Mouse (Mus musculus): ENCODE data around the gene Fkbp4. TPM values are rescaled to one million over a fixed set of nuclear protein-coding genes. Genes with fewer than 3 reads are reported as not detected.
A peak's percentile ranks its signal among the peaks of the same experiment; 100 is the strongest.

The Fkbp4 gene
- 295 and 300 TPM in 2 replicates for polyA plus RNA-seq (2014; fragmentation: Nextera tagmentation; extraction: Ambion mirVana)

- WGBS = 0% methylated on average over 32 of the region's 67 CpGs
- peak; percentile 97 for DNase-seq (ENCODE audit: low spot score)
- H3K27me3 ChIP-seq (replicated peaks; ENCODE audit: control insufficient read depth, insufficient read depth, low read length) = no peaks in the 10 kb centered on the region
- peak within 1 kb of the TSS; percentile 94 for H3K27ac ChIP-seq (replicated peaks; ENCODE audit: low read depth, low read length)
- peaks cover 33% of the 10 kb centered on the region for H3K36me3 ChIP-seq (ENCODE audit: control insufficient read depth, insufficient read depth, low read length)
- H3K4me2 ChIP-seq (ENCODE audit: low read depth, low read length) = peak within 1 kb of the TSS; percentile 81
- peak within 1 kb of the TSS; percentile 99 for H3K4me3 ChIP-seq (ENCODE audit: low read depth, low read length)
- H3K9me3 ChIP-seq (ENCODE audit: control insufficient read depth, low read length) = no peaks in the 10 kb centered on the region
- peak; percentile 97 for ATAC-seq (ENCODE audit: low read depth)
- H3K4me1 ChIP-seq (ENCODE audit: control insufficient read depth, insufficient read depth, low read length) = peaks cover 8% of the 10 kb centered on the region; the same call in 1 of the 2 replicates
- H3K9ac ChIP-seq (ENCODE audit: low read depth, low read length) = peak within 1 kb of the TSS; percentile 97
These were observed at the start of gene Fkbp4 for GRCm38 (mm10) chr6:128438317-128438870. Gene Fkbp4, minus strand, starts transcription at chr6:128438677.

- no peak overlapping the region for H3K9ac ChIP-seq (ENCODE audit: low read depth, low read length)
- H3K4me2 ChIP-seq (ENCODE audit: low read depth, low read length) = no peak overlapping the region
- no peak overlapping the region for H3K27ac ChIP-seq (replicated peaks; ENCODE audit: low read depth, low read length)
- DNase-seq (ENCODE audit: low spot score) (no peak), ATAC-seq (ENCODE audit: low read depth) (no peak)
- no peaks in the 10 kb centered on the region for H3K9me3 ChIP-seq (ENCODE audit: control insufficient read depth, low read length)
- no peak overlapping the region for H3K4me3 ChIP-seq (ENCODE audit: low read depth, low read length)
- H3K27me3 ChIP-seq (replicated peaks; ENCODE audit: control insufficient read depth, insufficient read depth, low read length) = no peaks in the 10 kb centered on the region
- H3K4me1 ChIP-seq (ENCODE audit: control insufficient read depth, insufficient read depth, low read length) = no peaks in the 10 kb centered on the region
- 89% methylated on average over 11 of the region's 11 CpGs for WGBS
- H3K36me3 ChIP-seq (ENCODE audit: control insufficient read depth, insufficient read depth, low read length) = no peaks in the 10 kb centered on the region
These were observed 49.3 kb upstream of the Fkbp4 start for GRCm38 (mm10) chr6:128487736-128488135.

GRCm38 (mm10) chr6:128479463-128480454, 41.3 kb upstream of the Fkbp4 start:
- H3K9ac ChIP-seq (ENCODE audit: low read depth, low read length) = peak overlapping the region; percentile 37; the same call in 1 of the 2 replicates
- H3K4me2 ChIP-seq (ENCODE audit: low read depth, low read length) = peak overlapping the region; percentile 24
- H3K9me3 ChIP-seq (ENCODE audit: control insufficient read depth, low read length) = no peaks in the 10 kb centered on the region
- 17% methylated on average over 24 of the region's 26 CpGs for WGBS
- H3K27me3 ChIP-seq (replicated peaks; ENCODE audit: control insufficient read depth, insufficient read depth, low read length) = no peaks in the 10 kb centered on the region
- H3K4me1 ChIP-seq (ENCODE audit: control insufficient read depth, insufficient read depth, low read length) = no peaks in the 10 kb centered on the region
- H3K4me3 ChIP-seq (ENCODE audit: low read depth, low read length) = peak overlapping the region; percentile 6; the same call in 1 of the 2 replicates
- no peaks in the 10 kb centered on the region for H3K36me3 ChIP-seq (ENCODE audit: control insufficient read depth, insufficient read depth, low read length)
- DNase-seq (ENCODE audit: low spot score) (peak; percentile 93), ATAC-seq (ENCODE audit: low read depth) (peak; percentile 91)
- no peak overlapping the region for H3K27ac ChIP-seq (replicated peaks; ENCODE audit: low read depth, low read length)

- H3K4me1 ChIP-seq (ENCODE audit: control insufficient read depth, insufficient read depth, low read length) = no peaks in the 10 kb centered on the region
- no peaks in the 10 kb centered on the region for H3K9me3 ChIP-seq (ENCODE audit: control insufficient read depth, low read length)
- DNase-seq (ENCODE audit: low spot score) (peak; percentile 62), ATAC-seq (ENCODE audit: low read depth) (no peak)
- no peaks in the 10 kb centered on the region for H3K27me3 ChIP-seq (replicated peaks; ENCODE audit: control insufficient read depth, insufficient read depth, low read length)
- H3K9ac ChIP-seq (ENCODE audit: low read depth, low read length) = no peak overlapping the region
- no peak overlapping the region for H3K27ac ChIP-seq (replicated peaks; ENCODE audit: low read depth, low read length)
- no peaks in the 10 kb centered on the region for H3K36me3 ChIP-seq (ENCODE audit: control insufficient read depth, insufficient read depth, low read length)
- no peak overlapping the region for H3K4me2 ChIP-seq (ENCODE audit: low read depth, low read length)
- H3K4me3 ChIP-seq (ENCODE audit: low read depth, low read length) = no peak overlapping the region
- 8% methylated on average over 4 of the region's 4 CpGs for WGBS
These were observed 39.0 kb upstream of the Fkbp4 start for GRCm38 (mm10) chr6:128477495-128477894.

GRCm38 (mm10) chr6:128474112-128474511, 35.6 kb upstream of the Fkbp4 start:
- DNase-seq (ENCODE audit: low spot score) = no peak
- H3K27ac ChIP-seq (replicated peaks; ENCODE audit: low read depth, low read length) = no peak overlapping the region
- H3K27me3 ChIP-seq (replicated peaks; ENCODE audit: control insufficient read depth, insufficient read depth, low read length) = no peaks in the 10 kb centered on the region
- H3K9me3 ChIP-seq (ENCODE audit: control insufficient read depth, low read length) = no peaks in the 10 kb centered on the region
- H3K36me3 ChIP-seq (ENCODE audit: control insufficient read depth, insufficient read depth, low read length) = no peaks in the 10 kb centered on the region
- no peak overlapping the region for H3K4me3 ChIP-seq (ENCODE audit: low read depth, low read length)
- 88% methylated on average over 6 of the region's 6 CpGs for WGBS
- no peak overlapping the region for H3K9ac ChIP-seq (ENCODE audit: low read depth, low read length)
- no peaks in the 10 kb centered on the region for H3K4me1 ChIP-seq (ENCODE audit: control insufficient read depth, insufficient read depth, low read length)
- no peak for ATAC-seq (ENCODE audit: low read depth)
- no peak overlapping the region for H3K4me2 ChIP-seq (ENCODE audit: low read depth, low read length)

- Histone ChIP-seq H3K9me3 (ENCODE audit: control insufficient read depth, low read length) (no peaks in the 10 kb centered on the region), H3K4me2 (ENCODE audit: low read depth, low read length) (0 out of 2 replicates have a peak overlapping the region, but pooled peaks have one; percentile 29), H3K9ac (ENCODE audit: low read depth, low read length) (no peak overlapping the region), H3K4me1 (ENCODE audit: control insufficient read depth, insufficient read depth, low read length) (no peaks in the 10 kb centered on the region), H3K27me3 (replicated peaks; ENCODE audit: control insufficient read depth, insufficient read depth, low read length) (no peaks in the 10 kb centered on the region), H3K4me3 (ENCODE audit: low read depth, low read length) (no peak overlapping the region), H3K36me3 (ENCODE audit: control insufficient read depth, insufficient read depth, low read length) (no peaks in the 10 kb centered on the region), H3K27ac (replicated peaks; ENCODE audit: low read depth, low read length) (no peak overlapping the region)
- WGBS = 8% methylated on average over 12 of the region's 12 CpGs
- ATAC-seq (ENCODE audit: low read depth) (no peak), DNase-seq (ENCODE audit: low spot score) (peak; percentile 43)
These were observed 31.0 kb upstream of the Fkbp4 start for GRCm38 (mm10) chr6:128469451-128469850.

GRCm38 (mm10) chr6:128467298-128467697, 28.8 kb upstream of the Fkbp4 start:
- no peaks in the 10 kb centered on the region for H3K9me3 ChIP-seq (ENCODE audit: control insufficient read depth, low read length)
- ATAC-seq (ENCODE audit: low read depth) = no peak
- H3K27me3 ChIP-seq (replicated peaks; ENCODE audit: control insufficient read depth, insufficient read depth, low read length) = no peaks in the 10 kb centered on the region
- H3K27ac ChIP-seq (replicated peaks; ENCODE audit: low read depth, low read length) = no peak overlapping the region
- no peak overlapping the region for H3K9ac ChIP-seq (ENCODE audit: low read depth, low read length)
- no peak overlapping the region for H3K4me3 ChIP-seq (ENCODE audit: low read depth, low read length)
- 49% methylated on average over 2 of the region's 2 CpGs for WGBS
- DNase-seq (ENCODE audit: low spot score) = no peak
- no peak overlapping the region for H3K4me2 ChIP-seq (ENCODE audit: low read depth, low read length)
- H3K36me3 ChIP-seq (ENCODE audit: control insufficient read depth, insufficient read depth, low read length) = no peaks in the 10 kb centered on the region
- H3K4me1 ChIP-seq (ENCODE audit: control insufficient read depth, insufficient read depth, low read length) = no peaks in the 10 kb centered on the region

- Histone ChIP-seq H3K4me1 (ENCODE audit: control insufficient read depth, insufficient read depth, low read length) (no peaks in the 10 kb centered on the region), H3K9ac (ENCODE audit: low read depth, low read length) (no peak overlapping the region), H3K9me3 (ENCODE audit: control insufficient read depth, low read length) (no peaks in the 10 kb centered on the region), H3K27me3 (replicated peaks; ENCODE audit: control insufficient read depth, insufficient read depth, low read length) (no peaks in the 10 kb centered on the region), H3K36me3 (ENCODE audit: control insufficient read depth, insufficient read depth, low read length) (no peaks in the 10 kb centered on the region), H3K4me3 (ENCODE audit: low read depth, low read length) (no peak overlapping the region), H3K4me2 (ENCODE audit: low read depth, low read length) (no peak overlapping the region), H3K27ac (replicated peaks; ENCODE audit: low read depth, low read length) (no peak overlapping the region)
- DNase-seq (ENCODE audit: low spot score) = no peak
- ATAC-seq (ENCODE audit: low read depth) = no peak
- WGBS = 78% methylated on average over 3 of the region's 3 CpGs
These were observed 28.1 kb upstream of the Fkbp4 start for GRCm38 (mm10) chr6:128466563-128466962.
